Mouse (Mus musculus) urinary bladder, postnatal 36 days (tissue): Measurements from ENCODE around the gene Samd14.

Source experiments
- DNase-seq, 2 experiments: peaks; one replicate each; pipeline ENCODE4 v3.0.0; 2022; ENCODE audit warnings: low spot score in 2 of 2, mixed read lengths in 1 of 2

The Samd14 gene

GRCm38 (mm10) chr11:95034902-95035301 lies 25.2 kb downstream of the Samd14 start:
- no peak for DNase-seq

GRCm38 (mm10) chr11:95036521-95036920 lies 26.8 kb downstream of the Samd14 start:
- DNase-seq: no peak

- no peak for DNase-seq
Measured at GRCm38 (mm10) chr11:95037306-95037705, 27.6 kb downstream of the Samd14 start.

- DNase-seq: no peak
Measured at GRCm38 (mm10) chr11:95038156-95038817, 28.6 kb downstream of the Samd14 start.

GRCm38 (mm10) chr11:95038818-95039655 lies 29.4 kb downstream of the Samd14 start:
- no peak for DNase-seq

- no peak for DNase-seq
Measured at GRCm38 (mm10) chr11:95039766-95040165, 30.1 kb downstream of the Samd14 start.

- DNase-seq: peak in 1 of 2 experiments; percentile 64
Measured at GRCm38 (mm10) chr11:95040491-95041138, 30.9 kb downstream of the Samd14 start.

- DNase-seq: peak; percentile 91 to 97
Measured at GRCm38 (mm10) chr11:95041139-95041609, 31.5 kb downstream of the Samd14 start, which contains the start of gene Pdk2. Pdk2 (minus strand) TSS chr11:95041354.

GRCm38 (mm10) chr11:95042096-95042495 lies 32.4 kb downstream of the Samd14 start:
- peak; percentile 73 to 82 for DNase-seq

GRCm38 (mm10) chr11:95043060-95043459 lies 33.4 kb downstream of the Samd14 start:
- DNase-seq: no peak

GRCm38 (mm10) chr11:95043608-95044007 lies 33.9 kb downstream of the Samd14 start:
- no peak for DNase-seq

- no peak for DNase-seq
Measured at GRCm38 (mm10) chr11:95044185-95044870, 34.6 kb downstream of the Samd14 start.

GRCm38 (mm10) chr11:95046980-95047680 lies 37.5 kb downstream of the Samd14 start:
- DNase-seq: peak; percentile 39 to 49

GRCm38 (mm10) chr11:95053062-95053461 lies 43.4 kb downstream of the Samd14 start:
- no peak for DNase-seq

GRCm38 (mm10) chr11:95056768-95057501 lies 47.3 kb downstream of the Samd14 start:
- DNase-seq: no peak

- no peak for DNase-seq
Measured at GRCm38 (mm10) chr11:95069226-95069957, 59.7 kb downstream of the Samd14 start.

GRCm38 (mm10) chr11:95070140-95071107 lies 60.7 kb downstream of the Samd14 start:
- DNase-seq: peak in 1 of 2 experiments; percentile 65

- no peak for DNase-seq
Measured at GRCm38 (mm10) chr11:95071266-95071665, 61.6 kb downstream of the Samd14 start.
